Mouse (Mus musculus) cerebellum, adult 11-12 months (tissue): ENCODE measurements around the gene Nif3l1.
A peak's percentile ranks its signal among the peaks of the same experiment; 100 is the strongest.

ENCODE experiments used
- DNase-seq: peaks from one replicate; pipeline ENCODE4 v3.0.0; 2022

Gene Nif3l1

GRCm38 (mm10) chr1:58445143-58445722 is at the start of gene Nif3l1, which contains the start of gene Ppil3:
Gene Nif3l1 (plus strand): TSS chr1:58445151.
Gene Ppil3 (minus strand): TSS chr1:58445486.
- DNase-seq = peak; percentile 80

DNA sequence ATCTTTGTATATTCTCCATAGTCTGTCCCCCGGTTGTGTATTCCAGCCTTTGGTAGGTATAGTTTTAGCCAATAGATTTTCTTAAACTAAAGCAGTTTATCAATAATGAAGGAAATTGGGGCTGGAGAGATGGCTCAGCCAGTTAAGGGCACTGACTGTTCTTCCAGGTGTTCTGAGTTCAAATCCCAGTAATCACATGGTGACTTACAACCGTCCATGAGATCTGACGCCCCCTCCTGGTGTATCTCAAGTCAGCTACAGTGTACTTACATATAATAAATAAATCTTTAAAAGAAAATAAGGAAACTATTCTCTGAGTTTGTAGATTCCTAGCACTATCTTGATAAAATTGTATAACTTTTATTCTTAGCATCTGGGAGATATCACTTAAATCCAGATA is 49.6 kb upstream of the Nif3l1 start:
- DNase-seq = no peak

DNA sequence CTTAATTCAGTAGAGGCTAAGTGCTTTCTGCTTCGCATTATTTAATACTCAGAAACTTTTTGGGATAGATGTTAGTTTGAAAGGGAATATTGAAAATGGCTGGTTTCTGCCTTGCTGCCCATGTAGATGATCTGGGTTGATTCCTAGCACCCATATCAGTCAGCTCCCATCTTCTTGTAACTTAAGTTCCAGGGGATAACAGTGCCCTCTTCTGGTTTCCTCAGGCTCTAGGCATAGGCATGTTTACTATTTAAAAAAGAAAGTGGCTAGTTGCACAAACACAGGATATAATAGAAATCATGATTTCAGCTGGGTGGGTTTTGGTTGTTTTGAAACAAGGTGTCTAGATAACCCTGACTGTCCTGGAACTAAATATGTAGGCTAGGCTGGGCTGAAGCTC is 48.8 kb upstream of the Nif3l1 start:
- no peak for DNase-seq

GRCm38 (mm10) chr1:58397731-58398130 is 47.2 kb upstream of the Nif3l1 start:
- DNase-seq = no peak

- no peak for DNase-seq
These were observed 43.6 kb upstream of the Nif3l1 start for GRCm38 (mm10) chr1:58401396-58401795.

- no peak for DNase-seq
These were observed 41.2 kb upstream of the Nif3l1 start for GRCm38 (mm10) chr1:58403745-58404144.

- no peak for DNase-seq
These were observed 37.6 kb upstream of the Nif3l1 start for GRCm38 (mm10) chr1:58407321-58407720.

- no peak for DNase-seq
These were observed 36.8 kb upstream of the Nif3l1 start for GRCm38 (mm10) chr1:58408141-58408540.

DNA sequence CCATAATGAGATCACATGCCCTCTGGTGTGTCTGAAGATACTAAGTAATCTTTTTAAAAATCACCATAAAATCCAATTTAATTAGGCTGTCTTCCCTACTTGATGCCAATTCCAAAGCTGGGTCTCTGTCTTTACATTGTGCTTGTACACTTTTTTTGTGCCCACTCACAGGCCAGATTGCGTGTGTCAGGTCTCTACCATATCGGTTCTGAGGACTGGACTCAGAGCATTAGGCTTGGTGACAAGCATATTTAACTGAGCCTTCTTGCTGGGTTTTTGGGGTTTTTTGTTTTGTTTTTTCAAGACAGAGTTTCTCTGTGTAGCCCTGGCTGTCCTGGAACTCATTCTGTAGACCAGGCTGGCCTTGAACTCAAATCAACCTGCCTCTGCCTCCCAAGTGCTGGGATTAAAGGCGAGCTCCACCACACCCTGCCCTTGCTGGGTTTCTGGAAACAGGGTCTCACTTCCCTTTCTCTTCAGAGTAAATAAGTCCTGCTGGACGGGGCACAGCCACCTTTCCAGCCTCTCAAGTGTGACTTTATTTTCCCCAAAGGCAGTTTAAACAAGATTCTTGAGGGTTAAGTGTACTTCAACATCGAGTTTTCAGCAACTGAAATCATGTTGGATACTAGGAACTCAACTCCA is 35.3 kb upstream of the Nif3l1 start:
- DNase-seq = no peak

GRCm38 (mm10) chr1:58410198-58410588 is 34.8 kb upstream of the Nif3l1 start:
- DNase-seq = no peak

- no peak for DNase-seq
These were observed 34.2 kb upstream of the Nif3l1 start for GRCm38 (mm10) chr1:58410776-58411175.

GRCm38 (mm10) chr1:58415442-58415841 is 29.5 kb upstream of the Nif3l1 start:
- DNase-seq = no peak

DNA sequence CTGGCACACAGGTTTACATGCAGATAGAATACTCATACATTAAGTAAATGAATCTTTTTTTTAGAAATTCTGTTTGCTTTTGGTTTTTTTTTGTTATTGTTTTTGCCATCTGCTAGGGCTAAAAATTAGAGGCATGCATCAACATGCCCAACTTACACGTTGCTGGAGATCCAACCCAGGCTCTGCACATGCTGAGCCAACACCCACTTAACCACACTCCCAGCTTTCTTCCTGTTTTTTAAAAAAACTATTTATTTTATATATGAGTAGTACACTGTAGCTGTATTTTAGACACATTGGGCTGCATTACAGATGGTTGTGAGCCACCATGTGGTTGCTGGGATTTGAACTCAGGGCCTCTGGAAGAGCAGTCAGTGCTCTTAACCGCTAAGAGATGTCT is 28.9 kb upstream of the Nif3l1 start:
- DNase-seq = no peak

- no peak for DNase-seq
These were observed 24.9 kb upstream of the Nif3l1 start for GRCm38 (mm10) chr1:58420032-58420431.

GRCm38 (mm10) chr1:58420961-58421360 is 24.0 kb upstream of the Nif3l1 start:
- peak; percentile 56 for DNase-seq

- DNase-seq = peak; percentile 37
These were observed 22.1 kb upstream of the Nif3l1 start for GRCm38 (mm10) chr1:58422879-58423278.

- DNase-seq = peak; percentile 96
These were observed 21.3 kb upstream of the Nif3l1 start, which contains the start of gene Clk1 for GRCm38 (mm10) chr1:58423371-58424248. Gene Clk1 (minus strand): TSS chr1:58424066.

DNA sequence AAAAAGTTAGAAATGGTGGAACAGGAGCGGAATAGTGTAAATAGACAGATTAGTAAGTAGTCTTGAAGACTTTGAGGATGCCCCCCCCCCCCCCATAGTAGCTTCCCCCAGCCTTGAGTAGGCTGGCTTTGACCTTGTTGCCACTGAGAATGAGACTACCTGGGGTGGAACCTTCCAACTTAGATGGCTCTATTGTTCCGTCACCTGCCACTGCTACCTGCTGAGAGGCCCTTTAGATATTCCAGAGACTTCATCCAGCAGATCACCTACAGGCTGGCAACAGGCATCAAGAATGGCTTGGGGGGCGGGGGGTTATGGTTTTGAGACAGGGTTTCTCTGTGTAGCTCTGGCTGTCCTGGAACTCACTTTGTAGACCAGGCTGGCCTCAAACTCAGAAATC is 20.4 kb upstream of the Nif3l1 start:
- DNase-seq = peak; percentile 36

- DNase-seq = no peak
These were observed 260 bp upstream of the Nif3l1 start for GRCm38 (mm10) chr1:58444691-58445090.

GRCm38 (mm10) chr1:58445861-58446260 is 910 bp downstream of the Nif3l1 start:
- DNase-seq = no peak

DNA sequence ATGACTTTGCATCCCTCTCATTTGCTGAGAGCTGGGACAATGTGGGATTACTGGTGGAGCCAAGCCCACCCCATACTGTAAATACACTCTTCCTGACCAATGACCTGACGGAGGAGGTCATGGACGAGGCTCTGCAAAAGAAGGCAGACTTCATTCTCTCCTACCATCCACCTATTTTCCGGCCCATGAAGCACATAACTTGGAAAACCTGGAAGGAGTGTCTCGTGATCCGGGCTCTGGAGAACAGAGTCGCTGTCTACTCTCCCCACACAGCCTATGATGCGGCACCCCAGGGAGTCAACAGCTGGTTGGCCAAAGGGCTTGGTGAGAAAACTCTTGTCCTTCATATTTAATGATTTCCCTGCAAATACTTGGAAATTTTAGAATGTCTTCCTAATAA is 2.8 kb downstream of the Nif3l1 start:
- DNase-seq = no peak

GRCm38 (mm10) chr1:58448396-58448795 is 3.4 kb downstream of the Nif3l1 start:
- DNase-seq = no peak

GRCm38 (mm10) chr1:58454316-58454715 is 9.4 kb downstream of the Nif3l1 start:
- DNase-seq = no peak

DNA sequence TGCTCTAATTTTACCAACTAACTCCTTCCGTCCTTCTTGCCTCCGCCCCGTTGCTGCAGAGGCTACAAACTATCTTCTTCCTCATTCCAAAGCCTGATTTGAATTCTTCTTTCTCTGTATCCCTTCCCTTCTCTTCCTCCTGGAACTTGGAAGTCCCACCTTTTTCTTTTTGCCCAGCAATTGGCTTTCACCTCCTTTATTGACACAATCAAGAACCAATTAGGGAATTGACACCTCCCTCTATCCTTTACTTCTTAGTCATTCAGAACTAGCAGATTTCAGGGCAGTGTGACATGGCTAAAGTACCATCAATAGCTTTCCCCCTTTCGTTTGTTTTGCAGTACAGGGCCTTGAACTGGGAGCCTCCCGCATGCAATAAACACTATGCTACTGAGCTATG is 13.2 kb downstream of the Nif3l1 start:
- DNase-seq = no peak
